Mouse (Mus musculus) heart, adult 18-20 months (tissue): ENCODE measurements around the gene Tsg101. TPM values are rescaled to one million over a fixed set of nuclear protein-coding genes. Genes with fewer than 3 reads are reported as not detected.
A peak's percentile ranks its signal among the peaks of the same experiment; 100 is the strongest.
"Not testable (repeated sequence)": the region's sequence is repeated elsewhere in the genome, so short reads cannot be mapped to it uniquely, and the experiment has no call there.

Experiments used
- DNase-seq, 2 experiments: peaks; one replicate each; pipeline ENCODE4 v3.0.0; 2021 to 2022; ENCODE audit warnings: mixed read lengths in 1 of 2
- long read RNA-seq, 2 experiments: library from polyadenylated mRNA; stranded (forward); transcript quantifications; one replicate each; pipeline ENCODE4 v2.0.0; 2021
- total RNA-seq, 2 experiments: library from RNA; stranded (reverse); gene quantifications; 2 replicates each; pipeline ENCODE4 v1.2.3; 2021

Gene Tsg101
- 10 to 100 TPM; 62.5 to 68.1 TPM for total RNA-seq
- long read RNA-seq, experiment 1, transcript Tsg101-201 (10 exons, 1,949 nt): major isoform, 116 of 154 reads
- long read RNA-seq, experiment 1, partial matches to known transcripts: 1 of 154 reads
- long read RNA-seq, experiment 1, other reads (novel, unspliced or antisense): 37 of 154 reads
- long read RNA-seq, experiment 2, transcript Tsg101-201 (10 exons, 1,949 nt): major isoform, 56 of 79 reads
- long read RNA-seq, experiment 2, partial matches to known transcripts: 2 of 79 reads
- long read RNA-seq, experiment 2, other reads (novel, unspliced or antisense): 21 of 79 reads

DNA sequence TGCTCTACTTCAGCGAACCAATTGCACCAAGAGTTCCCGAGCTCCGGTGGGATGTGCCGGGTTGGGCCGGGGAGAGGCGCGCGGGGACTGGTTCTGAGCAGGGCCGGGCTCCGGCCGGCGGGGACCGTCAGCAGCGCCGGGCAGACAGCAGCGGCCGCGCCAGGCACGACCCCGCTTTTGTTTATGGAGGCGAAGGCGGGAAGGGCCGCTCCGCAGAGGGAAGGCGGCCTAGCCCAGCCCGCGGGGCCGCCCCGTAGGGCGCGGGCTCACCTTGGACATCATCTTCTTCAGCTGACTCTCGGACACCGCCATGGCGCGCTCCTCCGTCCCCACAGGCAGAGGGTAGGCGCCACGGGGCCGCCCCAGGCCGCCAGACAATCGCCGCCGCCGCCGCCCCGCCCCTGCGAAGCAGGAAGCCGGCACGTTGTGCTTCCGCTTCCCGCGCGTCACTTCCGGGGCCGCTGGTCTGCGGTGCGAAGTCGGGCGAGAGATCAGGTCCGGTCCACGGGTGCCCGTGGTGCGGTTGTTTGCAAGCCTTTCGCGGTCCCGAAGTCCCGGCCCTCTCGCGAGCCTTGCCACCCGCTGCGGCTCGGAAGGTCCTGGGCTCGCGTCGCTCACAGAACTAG lies at the start of gene Tsg101:
TSS of gene Tsg101 (minus strand) at position 419 of the 626 bp plus-strand sequence.
- DNase-seq: peak; percentile 95

DNA sequence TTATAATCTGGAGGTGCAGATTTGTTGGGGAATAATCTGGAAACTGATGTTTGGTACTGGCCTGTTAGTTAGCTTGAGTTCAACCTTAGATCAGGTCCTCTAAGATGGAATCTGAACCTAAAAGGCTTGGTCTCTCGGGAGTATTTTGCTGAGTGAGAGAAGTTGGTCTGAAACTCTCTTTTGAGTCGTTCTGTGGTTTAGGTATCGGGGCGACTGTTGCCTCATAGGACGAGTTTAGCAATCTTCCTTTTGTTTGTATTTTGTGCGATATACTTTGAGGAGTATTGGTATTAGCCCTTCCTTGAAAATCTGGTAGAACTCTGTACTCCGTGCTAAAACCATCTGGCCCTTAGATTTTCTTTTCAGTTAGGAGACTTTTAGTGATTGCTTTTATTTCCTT lies 44.3 kb upstream of the Tsg101 start:
- no peak for DNase-seq

- peak; percentile 76 to 86 for DNase-seq
Measured at GRCm38 (mm10) chr7:46962806-46963618, 43.2 kb upstream of the Tsg101 start.

- peak in 1 of 2 experiments; percentile 11 for DNase-seq
Measured at GRCm38 (mm10) chr7:46962132-46962531, 42.4 kb upstream of the Tsg101 start.

- no peak for DNase-seq
Measured at GRCm38 (mm10) chr7:46960991-46961390, 41.2 kb upstream of the Tsg101 start.

DNA sequence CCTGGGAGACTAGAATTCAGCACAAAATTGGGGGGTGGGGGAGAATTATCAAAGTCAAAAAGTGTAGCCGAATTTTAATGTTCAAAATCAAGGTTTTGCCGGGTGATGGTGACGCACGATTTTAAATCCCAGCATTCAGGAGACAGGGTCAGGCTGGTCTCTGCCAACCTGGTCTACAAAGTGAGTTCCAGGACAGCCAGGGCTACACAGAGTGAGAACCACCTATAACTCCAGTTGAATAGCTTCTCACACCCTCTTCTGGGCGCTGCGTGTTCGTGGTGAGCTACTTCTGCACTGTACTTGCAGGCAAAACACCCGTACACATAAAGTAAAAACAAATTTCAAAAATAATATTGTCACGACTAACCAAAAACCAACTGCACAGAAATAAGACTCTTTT lies 39.1 kb upstream of the Tsg101 start:
- DNase-seq: peak in 1 of 2 experiments; percentile 8

DNA sequence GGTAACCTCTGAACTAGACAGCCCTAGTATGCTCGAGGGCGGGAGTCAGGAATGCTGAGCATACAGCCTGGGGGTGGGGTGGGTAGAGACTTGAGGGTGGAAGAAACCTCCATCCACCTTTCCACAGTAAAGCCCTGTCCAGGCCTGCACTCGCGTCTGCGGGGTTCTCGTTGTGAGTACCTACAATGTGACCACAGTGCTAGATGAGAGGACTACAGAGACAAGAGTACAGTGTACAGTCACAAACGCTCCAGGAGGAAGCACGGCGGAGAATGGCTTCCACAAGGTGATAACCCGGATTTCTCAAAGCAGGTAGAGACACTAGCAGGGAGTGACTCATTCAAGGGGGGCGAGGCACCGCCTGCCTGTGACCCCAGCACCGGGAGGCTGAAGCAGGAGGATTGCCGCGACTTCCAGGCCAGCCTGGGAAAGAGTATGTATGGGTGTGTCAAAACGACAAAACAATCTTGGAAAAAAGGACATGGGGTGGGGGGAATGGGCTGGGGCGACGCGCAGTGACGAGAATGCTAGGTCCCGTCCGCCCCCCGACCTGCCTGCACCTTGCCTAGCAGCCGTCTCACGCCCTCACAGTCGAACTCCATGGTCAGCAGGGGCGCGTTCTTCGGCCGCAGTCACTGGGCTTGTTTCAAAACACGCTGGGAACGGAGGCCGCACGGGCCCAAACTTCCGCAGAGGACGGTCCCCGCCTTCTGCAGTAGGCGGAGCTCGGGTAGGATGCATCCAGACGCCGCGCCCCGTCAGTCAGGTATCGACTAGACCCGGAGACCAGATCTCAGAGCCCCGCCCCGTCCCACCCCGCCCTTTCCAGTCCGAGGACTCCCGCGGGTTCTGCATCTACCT lies 38.3 kb upstream of the Tsg101 start, which contains the start of gene Uevld:
TSS of gene Uevld (minus strand) at position 697 of the 861 bp plus-strand sequence.
- DNase-seq: peak; percentile 96 to 99

GRCm38 (mm10) chr7:46935847-46936246 lies 16.1 kb upstream of the Tsg101 start:
- DNase-seq: peak; percentile 14 to 29

GRCm38 (mm10) chr7:46934788-46935187 lies 15.0 kb upstream of the Tsg101 start:
- no peak for DNase-seq

- DNase-seq: no peak
Measured at GRCm38 (mm10) chr7:46931370-46931769, 11.6 kb upstream of the Tsg101 start.

- DNase-seq: no peak
Measured at GRCm38 (mm10) chr7:46928291-46928690, 8.5 kb upstream of the Tsg101 start.

DNA sequence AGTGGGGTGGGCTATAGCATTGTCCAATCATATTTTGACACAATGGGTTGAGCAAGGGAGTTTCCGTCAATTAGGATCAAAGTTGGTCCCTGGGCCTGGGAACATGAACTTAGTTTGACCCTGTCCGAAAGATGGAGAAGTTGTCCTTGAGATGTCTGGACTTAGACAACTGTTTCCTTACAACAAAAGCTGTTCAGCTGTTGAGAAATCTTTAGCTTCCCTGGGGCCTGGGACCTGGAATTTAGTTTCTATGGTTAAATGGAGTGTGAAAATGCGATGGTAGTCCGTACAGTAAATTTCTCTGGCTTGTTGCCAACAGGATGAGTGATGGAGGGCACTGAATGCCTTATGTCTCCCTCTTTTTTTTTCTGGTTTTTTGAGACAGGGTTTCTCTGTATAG lies 2.3 kb upstream of the Tsg101 start:
- no peak for DNase-seq

DNA sequence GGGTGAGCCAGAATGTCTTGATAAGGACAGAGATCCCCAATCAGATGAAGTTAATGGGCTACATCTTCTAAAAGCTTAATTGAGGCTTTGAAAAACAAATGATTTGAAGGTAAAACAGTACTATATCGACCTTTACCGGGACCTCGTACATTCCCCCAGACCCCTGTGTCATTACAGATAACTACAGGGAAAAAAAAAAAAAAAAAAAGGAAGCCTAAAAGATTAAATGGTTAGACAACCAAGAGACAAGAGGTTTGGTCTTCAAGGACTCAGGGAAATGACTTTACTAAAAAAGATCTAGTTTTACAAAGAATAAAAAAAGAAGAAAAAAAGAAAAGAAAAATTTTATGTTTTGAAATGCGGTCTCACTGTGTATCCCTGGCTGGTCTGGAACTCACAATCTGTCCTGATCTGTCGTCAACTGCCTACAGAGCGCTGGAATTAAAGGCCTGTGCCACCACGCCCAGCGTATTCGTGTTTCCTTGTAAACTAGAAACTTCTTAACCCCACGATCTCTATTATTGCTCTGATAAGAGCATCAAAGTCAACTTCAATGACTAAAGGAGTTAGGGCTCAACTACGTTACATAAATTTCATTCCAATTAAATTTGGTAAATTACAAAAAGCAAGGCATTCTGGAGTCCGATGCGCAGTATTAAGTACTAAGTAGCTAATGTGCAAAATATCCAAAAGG lies 944 bp downstream of the Tsg101 start:
- no peak for DNase-seq

DNA sequence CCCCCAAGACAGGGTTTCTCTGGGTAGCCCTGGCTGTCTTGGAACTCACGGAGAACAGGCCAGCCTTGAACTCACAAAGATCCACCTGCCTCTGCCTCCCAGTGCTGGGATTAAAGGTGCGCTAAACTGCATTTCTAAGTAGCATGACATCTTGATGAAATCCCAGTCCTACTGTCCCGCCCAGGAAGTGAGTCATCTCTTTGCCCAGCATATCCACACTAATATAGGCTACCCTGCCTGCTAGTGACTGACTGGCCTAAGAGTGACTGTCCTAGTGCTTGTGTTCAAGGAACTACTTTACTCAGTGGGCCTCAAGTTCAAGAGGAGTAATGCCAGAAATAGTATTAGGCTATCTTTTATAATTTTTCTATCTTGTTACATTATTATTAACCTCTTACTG lies 3.4 kb downstream of the Tsg101 start:
- no peak for DNase-seq

DNA sequence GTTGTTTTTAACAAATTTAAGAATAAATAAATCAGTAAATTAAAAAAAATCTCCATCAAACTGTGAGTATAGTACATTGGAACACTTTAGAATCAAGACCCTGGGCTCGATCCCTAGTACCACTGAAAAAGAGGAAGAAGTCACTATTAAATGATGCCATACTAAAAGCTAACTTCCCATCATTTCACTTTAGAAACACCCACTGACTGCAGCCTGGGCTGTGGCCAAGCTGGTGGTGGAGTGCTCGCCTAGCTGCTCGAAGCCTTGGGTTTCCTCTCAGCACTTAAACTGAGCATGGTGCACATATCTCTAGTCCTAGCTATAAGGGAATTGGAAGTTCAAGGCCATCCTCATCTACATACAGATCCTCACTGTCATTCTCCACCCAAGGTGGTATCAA lies 8.5 kb downstream of the Tsg101 start:
- no peak for DNase-seq

- no peak for DNase-seq
Measured at GRCm38 (mm10) chr7:46899343-46899742, 20.4 kb downstream of the Tsg101 start.

DNA sequence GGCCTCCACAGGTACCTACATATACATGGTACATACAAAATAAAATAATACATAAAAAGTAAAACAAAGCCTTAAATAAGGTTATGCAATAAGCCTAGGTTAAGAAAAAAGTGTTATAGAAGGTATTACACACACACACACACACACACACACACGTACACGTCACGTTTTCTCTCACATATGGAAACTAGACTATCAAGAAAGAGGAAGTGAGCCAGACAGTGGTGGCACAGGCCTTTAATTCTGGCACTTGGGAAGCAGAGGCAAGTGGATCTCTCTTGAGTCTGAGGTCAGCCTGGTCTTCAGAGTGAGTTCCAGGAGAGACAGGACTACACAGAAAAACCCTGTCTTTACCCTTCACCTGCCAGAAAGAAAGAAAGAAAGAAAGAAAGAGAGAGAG lies 24.3 kb downstream of the Tsg101 start:
- no peak for DNase-seq

GRCm38 (mm10) chr7:46883304-46883703 lies 36.5 kb downstream of the Tsg101 start:
- DNase-seq: no peak

DNA sequence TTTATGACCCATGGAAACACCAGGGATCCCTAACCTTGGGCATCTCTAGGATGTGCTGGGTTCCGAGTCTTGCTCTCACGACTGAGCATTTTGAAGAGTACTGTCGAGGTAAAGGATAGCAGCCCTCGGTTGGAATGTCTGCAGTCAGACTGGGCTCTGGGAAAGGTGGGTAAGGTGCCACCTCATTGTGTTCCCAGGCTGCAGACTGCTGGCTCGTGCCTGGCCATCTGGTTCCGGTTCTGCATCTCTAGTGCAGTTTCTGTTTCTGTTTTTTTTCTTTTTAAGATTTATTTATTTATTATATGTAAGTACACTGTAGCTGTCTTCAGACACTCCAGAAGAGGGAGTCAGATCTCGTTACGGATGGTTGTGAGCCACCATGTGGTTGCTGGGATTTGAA lies 37.8 kb downstream of the Tsg101 start:
- not testable (repeated sequence) for DNase-seq

DNA sequence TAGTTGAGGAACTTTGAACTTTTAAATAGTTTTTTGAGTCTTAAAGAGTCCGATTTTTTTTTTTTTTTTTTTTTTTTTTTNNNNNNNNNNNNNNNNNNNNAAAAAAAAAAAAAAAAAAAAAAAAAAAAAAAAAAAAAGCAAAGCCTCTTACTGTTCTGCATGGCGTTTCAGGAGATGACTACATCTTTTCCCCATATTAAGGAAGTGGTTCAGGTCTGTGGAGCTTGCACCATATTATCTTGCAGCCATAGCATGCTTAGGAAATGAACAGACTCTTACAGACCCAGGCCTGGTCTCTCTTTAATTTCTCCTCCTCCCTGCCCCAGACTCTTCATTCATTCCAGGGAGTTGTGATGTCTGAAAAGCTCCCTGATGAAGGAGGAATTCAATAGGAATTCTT lies 38.8 kb downstream of the Tsg101 start:
- DNase-seq: no peak

- DNase-seq: no peak
Measured at GRCm38 (mm10) chr7:46879851-46880250, 39.9 kb downstream of the Tsg101 start.
